Mouse (Mus musculus): ENCODE measurements at regions not wholly inside any gene's neighbourhood (a gene's known extent, or its start where the extent isn't known, plus 50 kb on each side); places are given as distances from the start of the nearest gene placed in this dataset.

DNA sequence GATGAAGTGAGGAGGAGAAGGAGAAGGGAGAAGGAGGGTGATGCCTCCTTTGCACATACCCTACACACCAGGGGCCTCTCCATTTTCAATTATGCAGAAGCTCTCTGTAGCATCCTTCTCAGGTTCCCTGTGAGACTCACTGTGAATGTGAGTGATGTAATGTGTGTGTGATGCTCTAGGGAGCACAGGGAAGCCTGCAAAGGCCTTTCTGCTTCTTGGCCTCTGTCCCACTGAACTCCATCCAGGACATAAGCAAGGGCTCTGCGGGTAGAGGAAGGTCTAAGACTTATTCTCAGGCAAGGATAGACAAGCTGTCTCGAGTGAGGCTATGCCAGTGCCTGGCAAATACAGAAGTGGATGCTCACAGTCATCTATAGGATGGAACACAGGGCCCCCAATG is 73.0 kb upstream of the Slc1a3 start:
- TF ChIP-seq CTCF (IDR thresholded peaks at IDR 0.05; ENCODE audit: borderline replicate concordance, extremely low read depth, insufficient read depth, insufficient read length) (no peak), POLR2A (IDR thresholded peaks at IDR 0.05; ENCODE audit: borderline replicate concordance, extremely low read depth, insufficient read depth, insufficient read length, poor library complexity, severe bottlenecking) (no peak)
